Mouse (Mus musculus) left cerebral cortex, adult 11 months (tissue): ENCODE data around the gene Kif3c.

ENCODE experiments used
- DNase-seq: peaks from one replicate; pipeline ENCODE4 v3.0.0; 2022; ENCODE audit warnings: low spot score

The Kif3c gene

DNA sequence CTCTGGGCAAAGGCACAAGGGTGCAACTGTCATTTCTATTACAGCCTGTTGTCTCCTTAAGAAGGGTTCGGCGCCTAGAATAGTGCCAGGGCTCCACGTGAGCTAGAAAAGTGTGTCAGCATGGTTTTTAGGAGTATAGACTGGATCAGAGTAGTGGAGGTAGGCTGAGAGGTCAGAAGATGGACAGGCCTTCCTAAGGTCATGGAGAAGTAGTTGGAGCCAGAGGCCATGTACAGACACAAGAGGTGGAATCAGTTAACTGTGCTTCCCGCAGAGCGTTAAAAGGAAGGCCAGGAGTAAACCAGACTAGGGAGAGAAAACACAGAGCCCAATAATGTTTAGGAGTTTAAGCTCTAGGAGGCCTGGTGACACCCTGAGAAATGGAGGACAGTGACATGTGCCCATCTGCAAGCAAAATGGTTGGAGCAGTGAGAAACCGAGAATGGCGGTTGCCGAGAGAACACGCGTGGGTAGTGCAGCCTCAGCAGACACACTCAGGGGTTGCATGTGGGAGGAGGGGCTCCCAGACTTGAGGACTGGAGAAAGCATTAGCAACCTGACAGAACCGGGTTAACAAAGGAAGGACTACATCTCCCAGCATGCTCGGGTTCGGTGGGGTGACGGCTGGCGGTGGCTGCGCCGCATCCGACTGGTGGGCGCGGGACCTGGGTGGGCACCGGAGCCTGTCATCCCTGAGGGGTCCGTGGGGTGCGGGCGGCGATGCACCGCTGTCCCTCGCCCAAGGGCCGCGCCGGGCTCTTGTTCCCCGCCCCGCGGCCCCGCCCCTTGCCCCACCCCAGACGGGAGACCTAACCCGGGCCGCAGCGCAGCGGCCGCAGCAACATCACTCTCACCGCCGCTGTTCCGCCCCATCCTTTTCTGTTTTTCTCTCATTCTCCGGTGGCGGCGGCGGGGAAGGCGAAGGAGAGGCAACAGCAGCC lies at the start of gene Kif3c:
Kif3c (plus strand) TSS at position 625 of the 941 bp plus-strand sequence.
- peak; percentile 85 for DNase-seq

DNA sequence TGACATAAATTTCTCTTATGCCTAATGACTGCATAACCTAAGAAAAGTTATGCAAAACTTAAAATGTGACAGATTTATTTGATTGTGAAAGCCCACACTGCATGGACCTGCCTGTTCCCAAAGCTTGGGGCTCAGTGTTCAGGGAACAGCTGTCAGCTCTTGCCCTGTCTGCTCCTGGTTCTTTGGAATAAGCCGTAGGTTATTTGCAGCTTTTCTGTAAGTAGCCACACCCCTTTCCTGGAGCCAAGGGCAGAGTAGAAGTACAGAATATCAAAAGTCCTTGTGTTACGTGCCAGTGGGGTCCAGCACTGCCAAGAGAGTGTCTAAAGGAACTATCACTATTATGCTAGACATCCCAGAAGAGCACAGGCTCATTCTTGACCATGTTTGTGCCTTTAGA lies 48.8 kb upstream of the Kif3c start:
- DNase-seq, result no peak

DNA sequence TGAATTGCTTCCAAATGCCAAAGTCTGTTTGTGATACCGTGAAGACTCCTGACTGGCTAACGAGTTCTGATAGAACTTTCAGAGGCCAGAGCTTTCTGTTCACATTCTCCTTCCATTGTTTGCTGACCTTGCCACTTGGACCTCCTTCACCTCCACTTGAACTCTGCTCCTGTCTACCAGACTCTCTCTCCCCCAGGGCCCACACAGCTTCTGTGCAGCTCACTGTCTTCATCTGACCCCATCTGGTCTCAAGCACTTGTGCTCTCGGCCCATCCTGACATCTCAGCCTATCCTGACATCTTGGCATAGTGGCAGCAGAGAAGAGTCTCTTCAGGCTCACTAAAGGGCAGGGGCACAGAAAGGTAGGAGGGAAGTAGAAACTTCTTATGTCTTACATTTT lies 48.0 kb upstream of the Kif3c start:
- DNase-seq, result no peak

DNA sequence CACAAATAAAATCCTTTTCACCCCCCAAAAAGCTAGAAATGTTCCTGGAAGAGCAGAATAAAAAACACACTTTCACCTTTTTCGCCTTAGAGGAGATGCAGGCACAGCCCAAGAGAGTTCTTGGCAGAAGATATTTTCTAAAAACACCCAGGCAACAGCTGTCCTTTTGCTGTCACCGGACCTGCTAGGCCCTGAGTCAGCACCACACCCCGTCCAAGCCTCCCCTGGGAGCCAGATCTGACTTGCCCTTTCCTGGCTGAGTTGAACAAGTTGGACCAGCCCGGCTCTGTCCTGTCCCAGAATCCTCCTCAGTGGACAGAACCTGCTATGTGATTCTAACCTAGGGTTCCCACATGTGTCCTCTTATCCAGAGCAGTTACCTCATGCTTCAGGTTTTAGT lies 45.6 kb upstream of the Kif3c start:
- DNase-seq, result no peak

DNA sequence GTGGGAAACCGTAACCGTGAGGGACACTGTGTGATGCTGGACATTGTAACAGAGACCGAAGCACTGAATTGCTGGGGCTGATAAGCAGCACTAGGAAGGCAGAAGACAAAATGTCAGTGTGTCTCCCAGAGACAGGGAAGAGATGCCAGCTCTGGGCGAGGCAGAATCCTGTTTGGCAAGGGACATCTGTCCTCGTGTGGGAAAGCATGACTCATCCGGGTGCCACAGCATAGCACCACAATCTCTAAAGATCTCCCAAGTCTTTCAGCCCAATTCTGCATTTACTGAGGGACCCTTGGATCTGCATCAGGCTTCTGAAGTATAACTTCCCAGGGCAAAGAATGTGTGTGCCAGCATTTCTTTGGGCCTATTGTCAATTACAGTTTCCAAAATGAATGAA lies 41.7 kb upstream of the Kif3c start:
- no peak for DNase-seq

DNA sequence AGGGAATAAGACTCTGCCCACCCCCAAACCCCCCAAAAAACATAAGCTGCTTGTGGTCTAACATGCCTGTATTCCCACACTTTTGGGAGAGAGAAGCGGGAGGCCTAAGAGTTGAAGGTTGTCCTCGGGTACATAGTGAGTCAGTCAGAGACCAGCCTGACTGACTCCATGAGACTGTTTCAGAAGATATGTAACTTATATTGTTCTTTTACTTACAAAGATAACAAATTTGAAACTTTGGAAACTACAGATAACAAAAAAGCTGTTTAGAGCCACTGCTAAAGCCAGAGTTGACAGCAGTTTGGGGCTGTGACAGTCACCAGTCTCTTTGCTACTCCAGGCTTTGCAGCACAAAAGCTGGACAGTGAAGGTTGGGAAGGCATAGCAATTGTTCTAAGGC lies 39.7 kb upstream of the Kif3c start:
- DNase-seq, result no peak

DNA sequence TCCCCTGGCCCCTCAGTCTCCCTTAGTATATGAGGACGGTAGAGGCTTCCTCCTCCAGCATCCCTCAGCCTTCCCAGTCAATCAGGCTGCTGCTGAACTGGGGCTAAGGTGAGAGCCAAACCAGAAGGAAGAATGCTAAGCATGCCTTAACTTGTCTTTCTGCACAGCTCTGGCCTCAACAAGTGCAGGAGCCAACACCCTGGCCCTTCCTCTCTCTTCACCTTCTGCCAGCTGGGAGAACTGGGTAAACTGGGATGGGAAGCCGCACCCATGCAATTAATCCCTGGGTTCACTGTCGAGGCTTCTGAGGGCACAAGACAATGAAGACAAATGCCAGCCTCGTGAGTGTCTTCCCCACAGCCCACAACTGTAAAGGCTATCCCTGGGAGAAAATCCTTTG lies 35.3 kb upstream of the Kif3c start:
- DNase-seq, result no peak

DNA sequence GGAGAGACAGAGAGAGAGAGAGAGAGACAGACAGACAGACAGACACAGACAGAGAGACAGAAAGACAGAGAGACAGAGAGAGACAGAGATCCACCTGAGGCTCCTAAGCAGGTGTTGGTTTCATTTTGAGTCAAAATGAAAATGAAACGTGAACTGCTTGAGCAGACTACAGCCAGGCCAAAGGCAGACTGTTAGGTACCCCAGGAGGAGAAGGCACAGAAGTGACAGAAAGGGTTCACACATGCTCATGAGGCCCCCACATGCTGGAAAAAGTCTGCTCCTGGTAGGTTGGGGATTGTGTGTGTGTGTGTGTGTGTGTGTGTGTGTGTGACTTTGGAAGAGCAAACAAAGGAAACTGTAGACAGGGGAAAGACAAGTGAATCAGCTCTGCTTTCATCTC lies 26.0 kb upstream of the Kif3c start:
- no peak for DNase-seq

DNA sequence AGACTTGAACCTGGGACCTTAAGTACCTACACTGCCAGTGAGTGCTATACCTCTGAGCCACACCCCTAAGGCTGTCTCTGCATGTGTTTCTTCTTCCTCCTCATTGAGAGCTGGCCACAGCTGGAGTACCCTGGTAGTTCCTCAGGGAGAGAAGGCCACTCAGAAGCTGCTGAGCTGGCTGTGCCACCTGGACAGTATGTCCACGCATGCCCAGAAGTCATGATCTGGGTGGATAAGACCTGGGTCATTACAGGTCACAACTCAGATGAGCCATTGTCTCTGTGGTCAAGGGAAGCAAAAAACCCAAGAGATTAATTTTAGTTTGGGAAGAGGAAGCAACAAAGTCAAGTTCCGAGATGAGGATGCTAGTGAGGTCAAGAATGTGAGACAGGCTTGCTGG lies 20.8 kb upstream of the Kif3c start:
- DNase-seq, result no peak

DNA sequence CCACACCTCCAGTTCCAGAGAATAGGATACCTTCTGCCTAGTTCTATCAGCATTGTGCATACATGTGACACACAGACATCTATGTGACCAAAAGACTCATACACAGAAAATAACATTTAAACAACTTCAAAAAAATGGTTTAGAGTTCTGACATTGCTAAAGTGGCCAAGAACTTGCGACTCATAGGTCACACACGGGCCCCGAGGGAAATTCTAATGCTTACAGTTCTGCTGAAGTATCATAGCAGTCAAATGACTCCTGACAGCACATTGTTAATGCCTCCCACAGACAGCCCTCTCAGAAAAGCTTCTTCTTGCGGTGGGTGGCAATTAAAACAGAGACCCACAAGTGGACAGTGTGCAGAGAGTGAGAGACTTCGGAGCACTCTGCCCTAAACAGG lies 19.9 kb upstream of the Kif3c start:
- no peak for DNase-seq

DNA sequence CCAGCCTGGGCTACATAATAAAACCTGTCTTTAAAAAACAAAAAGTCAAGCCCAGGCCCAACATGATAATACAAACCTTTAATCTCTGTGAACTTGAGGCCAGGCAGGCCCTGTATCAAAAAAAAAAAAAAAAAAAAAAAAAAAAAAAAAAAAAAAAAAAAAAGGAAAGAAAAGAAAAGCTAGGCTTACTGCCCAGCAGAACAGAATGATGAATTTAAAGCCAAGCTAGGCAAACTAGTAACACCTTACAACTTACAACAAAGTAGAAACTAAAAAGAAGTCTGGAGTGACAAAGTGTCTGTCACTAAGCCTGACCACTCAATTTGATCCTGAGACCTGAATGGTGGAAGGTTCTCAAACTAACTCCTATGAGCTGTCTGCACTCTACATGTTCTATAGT lies 17.2 kb upstream of the Kif3c start:
- DNase-seq, result no peak

DNA sequence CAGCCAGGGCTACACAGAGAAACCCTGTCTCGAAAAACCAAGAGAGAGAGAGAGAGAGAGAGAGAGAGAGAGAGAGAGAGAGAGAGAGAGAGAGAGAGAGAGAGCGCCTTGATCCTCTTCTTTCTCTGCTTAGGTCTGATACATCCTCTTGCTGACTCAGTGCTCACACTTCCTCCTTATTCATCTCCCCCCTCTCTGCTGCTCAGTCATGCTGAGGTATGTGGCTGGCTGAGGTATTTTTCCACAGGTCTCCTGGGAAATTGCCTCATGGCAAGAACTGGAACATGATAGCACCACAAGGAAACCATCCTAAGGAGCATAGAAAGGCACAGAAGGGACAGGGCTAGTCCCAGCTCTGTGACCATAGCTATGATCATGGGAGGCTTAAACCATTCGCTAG lies 15.5 kb upstream of the Kif3c start:
- no peak for DNase-seq

DNA sequence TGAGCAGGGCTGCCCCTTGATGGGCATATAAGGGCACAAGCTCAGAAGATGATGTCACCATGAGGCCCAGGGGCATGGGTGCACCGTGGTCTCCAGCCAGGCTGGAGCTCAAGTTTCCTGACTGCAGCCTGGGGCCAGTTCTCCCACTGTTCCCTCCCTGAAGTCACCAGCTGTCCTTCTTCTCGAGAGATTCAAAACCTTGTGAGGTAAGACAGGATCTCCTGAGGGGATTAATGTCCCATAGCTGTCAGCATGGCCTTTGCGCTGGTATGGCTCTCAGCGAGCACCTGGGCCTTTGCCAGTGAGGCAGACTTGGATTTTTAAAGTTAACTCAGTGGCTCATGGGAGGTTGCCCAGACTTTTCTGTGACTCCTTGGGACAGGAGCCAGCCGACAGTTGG lies 14.8 kb upstream of the Kif3c start:
- no peak for DNase-seq

DNA sequence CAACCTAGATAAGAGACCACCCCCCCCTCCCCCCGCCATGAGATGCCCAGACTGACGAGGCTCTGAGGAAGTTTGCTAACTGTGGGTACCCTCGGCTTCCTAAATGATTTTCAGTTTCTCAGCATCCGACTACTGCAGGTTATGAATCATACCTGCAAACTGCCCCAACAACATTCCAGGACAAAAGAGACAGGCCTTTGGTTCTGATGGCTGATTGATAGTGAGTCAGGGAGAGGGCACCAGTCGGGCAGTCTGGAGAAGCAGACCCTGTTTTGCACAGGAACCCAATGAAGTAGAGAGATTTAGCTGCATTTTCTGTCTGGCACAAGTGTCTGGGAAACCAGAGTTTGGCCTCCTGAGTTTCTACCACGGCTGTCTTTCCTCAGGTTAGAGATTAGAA lies 12.7 kb upstream of the Kif3c start:
- no peak for DNase-seq

DNA sequence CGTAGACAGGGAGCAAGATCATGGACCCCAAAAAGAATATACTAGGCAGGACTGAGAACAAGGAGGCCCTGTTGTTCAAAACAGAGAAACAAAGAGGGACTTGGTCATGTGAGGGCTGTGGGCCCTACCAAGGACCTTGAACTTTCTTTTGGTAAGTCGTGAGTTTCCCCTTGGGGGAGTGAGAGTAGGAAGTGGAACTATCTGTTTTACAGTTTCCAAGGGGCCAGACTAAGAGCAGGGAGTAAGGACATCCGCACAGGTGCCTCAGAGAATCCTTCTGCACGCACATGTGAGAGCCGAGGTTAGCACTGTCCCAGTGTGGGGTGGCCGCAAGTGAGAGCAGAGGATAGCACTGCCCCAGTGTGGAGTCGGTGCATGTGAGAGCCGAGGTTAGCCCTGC lies 9.9 kb upstream of the Kif3c start:
- no peak for DNase-seq

DNA sequence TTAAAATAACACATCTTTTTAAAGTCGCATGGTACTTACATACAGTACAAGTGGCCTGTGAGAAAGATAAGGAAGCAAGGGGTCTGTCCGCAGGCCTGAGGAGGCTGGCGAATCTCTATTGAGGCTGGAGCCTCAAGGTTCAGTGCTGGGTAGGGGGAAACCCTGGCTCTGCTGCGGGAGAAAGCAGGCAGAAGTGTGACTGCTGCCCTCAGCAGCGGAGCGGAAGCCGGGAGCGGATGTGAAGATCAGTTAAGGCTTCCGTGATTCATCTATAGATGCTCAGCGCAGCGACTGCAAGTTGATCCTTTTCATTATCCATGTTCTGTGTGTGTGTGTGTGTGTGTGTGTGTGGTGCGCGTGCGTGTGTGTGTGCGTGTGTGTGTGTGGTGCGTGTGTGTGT lies 8.1 kb upstream of the Kif3c start:
- no peak for DNase-seq

DNA sequence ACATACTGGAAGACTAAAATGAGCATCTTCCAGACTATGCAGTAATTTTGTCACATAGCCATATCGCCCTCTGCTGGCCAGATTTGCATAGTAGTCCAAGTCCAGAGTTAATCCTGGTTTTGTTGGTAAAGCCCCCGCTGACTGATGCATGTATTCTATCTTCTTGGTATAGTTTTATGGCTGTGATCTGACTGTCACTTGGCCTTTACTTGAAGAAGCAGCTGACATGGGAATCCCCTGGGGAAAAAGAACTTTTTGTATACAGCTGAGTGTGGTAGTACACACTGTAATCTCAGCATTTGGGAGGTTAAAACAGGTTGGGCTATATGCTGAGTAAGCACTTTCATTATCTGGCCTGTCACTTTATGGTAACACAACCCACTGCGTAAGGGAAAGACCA lies 5.6 kb upstream of the Kif3c start:
- DNase-seq, result peak; percentile 72

DNA sequence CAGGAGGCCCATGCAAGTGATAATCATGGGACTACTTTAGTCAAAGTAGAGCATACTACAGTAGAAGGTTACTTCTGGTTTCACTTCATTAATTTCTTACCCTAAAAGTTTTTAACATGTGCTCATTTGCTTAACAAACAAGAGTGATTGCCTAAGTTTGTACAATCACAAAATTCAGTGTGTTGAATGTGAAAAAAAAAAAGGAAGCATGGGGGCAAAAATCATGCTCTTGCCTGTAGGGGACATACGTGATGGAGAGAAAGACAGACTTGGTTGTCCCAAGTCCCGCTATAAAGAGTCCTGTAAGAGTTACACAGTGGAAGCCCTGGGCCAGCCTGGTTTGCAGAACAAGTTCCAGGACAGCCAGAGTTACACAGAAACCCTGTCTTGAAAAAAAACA lies 4.9 kb upstream of the Kif3c start:
- DNase-seq, result no peak

DNA sequence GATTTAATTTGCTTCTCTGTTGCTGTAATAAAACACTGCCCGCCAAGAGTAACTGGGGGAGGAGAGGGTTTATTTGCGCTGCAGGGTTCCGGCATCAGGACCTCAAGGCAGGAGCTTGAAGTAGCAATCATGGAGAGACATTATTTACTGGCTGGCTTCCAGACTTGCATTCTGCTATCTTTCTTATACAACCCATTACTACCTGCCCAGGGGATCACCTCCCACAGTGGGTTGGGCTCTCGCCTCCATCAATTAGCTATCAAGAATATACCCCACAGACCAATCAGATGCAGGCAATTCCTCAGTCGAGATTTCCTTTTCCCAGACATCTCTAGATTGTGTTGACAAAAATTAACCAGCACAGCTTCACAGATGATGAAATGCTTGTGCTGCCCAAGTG lies 856 bp upstream of the Kif3c start:
- DNase-seq, result no peak

DNA sequence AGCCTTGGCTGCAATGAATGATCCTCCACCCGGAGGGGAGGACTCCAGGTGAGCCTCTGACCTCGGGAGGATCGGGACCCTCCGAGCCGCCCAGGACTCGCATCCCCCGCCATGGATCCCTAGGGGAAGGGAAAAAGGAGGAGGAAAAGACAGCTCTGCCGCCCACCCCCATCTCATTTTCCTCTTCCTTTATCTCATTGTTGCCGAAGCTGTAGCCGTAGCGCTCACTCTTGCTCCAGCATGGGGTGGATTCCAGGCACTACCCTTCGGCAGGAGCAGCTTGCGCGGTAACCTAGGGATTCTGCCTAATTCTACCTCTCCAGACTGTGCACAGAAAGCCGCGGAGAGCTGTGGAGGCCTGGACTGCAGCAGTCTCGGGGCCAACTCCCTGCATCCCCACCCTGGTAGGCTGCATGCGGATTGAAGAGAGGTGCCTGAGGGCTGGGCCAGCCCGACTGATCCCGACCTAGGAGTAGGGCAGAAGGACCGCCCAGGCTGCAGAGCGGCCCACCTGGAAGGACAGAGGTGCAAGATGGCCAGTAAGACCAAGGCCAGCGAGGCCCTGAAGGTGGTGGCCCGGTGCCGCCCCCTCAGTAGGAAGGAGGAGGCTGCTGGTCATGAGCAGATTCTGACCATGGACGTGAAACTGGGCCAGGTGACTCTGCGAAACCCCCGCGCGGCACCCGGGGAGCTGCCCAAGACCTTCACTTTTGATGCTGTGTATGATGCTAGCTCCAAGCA lies 687 bp downstream of the Kif3c start:
- DNase-seq, result no peak

DNA sequence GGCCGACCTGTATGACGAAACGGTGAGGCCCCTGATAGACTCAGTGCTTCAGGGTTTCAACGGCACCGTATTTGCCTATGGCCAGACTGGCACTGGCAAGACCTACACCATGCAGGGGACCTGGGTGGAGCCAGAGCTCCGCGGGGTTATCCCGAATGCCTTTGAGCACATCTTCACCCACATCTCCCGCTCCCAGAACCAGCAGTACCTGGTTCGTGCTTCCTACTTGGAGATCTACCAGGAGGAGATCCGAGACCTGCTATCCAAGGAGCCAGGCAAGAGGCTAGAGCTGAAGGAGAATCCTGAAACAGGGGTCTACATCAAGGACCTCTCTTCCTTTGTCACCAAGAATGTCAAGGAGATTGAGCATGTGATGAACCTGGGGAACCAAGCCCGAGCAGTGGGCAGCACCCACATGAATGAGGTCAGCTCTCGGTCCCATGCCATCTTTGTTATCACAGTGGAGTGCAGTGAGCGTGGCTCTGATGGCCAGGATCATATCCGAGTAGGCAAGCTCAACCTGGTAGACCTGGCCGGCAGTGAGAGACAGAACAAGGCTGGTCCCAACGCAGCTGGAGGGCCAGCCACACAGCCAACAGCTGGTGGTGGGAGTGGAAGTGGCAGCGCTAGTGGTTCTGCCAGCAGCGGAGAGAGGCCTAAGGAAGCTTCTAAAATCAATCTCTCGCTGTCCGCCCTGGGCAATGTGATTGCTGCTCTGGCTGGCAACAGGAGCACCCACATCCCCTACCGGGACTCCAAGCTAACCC lies 1.4 kb downstream of the Kif3c start:
- DNase-seq, result no peak

DNA sequence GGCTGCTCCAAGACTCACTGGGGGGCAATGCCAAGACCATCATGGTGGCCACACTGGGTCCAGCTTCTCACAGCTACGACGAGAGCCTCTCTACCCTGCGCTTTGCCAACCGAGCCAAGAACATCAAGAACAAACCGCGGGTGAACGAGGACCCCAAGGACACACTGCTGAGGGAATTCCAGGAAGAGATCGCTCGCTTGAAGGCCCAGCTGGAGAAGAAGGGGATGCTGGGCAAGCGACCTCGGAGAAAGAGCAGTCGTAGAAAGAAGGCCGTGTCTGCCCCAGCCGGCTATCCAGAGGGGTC lies 2.0 kb downstream of the Kif3c start:
- no peak for DNase-seq

DNA sequence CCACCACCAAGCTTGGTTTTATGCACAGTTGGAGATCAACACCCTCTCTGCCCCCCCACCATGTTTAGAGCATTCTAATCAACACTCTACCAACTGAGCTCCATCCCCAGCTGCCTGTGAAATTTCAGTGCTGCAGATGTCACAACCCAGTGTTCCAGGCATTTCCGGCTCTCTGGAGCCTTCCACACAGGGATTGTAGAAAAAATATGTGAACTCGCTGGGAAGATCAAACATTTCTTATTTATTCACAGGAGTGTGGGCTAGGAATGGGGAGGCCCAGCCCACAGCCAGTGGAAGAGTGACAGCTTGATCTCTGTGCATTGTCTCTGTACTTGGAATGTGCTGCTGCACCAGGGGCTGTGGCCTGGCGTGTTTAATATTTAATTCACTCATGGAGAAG lies 3.8 kb downstream of the Kif3c start:
- DNase-seq, result no peak
